Mouse (Mus musculus) adrenal gland, postnatal 25 days (tissue): ENCODE measurements around the gene Gm21149. TPM values are rescaled to one million over a fixed set of nuclear protein-coding genes. Genes with fewer than 3 reads are reported as not detected.
A peak's percentile ranks its signal among the peaks of the same experiment; 100 is the strongest.
"Not testable (repeated sequence)": the region's sequence is repeated elsewhere in the genome, so short reads cannot be mapped to it uniquely, and the experiment has no call there.

ENCODE experiments used
- DNase-seq: peaks from one replicate; pipeline ENCODE4 v3.0.0; 2021; ENCODE audit warnings: mixed read lengths
- long read RNA-seq: library from polyadenylated mRNA; stranded (forward); transcript quantifications from one replicate; pipeline ENCODE4 v2.0.0, GENCODE M21; 2021
- total RNA-seq: library from RNA; stranded (reverse); gene quantifications from 2 replicates; pipeline ENCODE4 v1.2.3, GENCODE M21; 2021

The Gm21149 gene
- not detected in 2 replicates for total RNA-seq
- long read RNA-seq: 0 reads

- not testable (repeated sequence) for DNase-seq
Measured at GRCm38 (mm10) chr5:15476423-15476822, at the start of gene Gm21149. TSS of gene Gm21149 (minus strand) at chr5:15476523.

- DNase-seq: peak; percentile 33
Measured at GRCm38 (mm10) chr5:15522470-15522869, 46.1 kb upstream of the Gm21149 start.

- not testable (repeated sequence) for DNase-seq
Measured at GRCm38 (mm10) chr5:15522028-15522427, 45.7 kb upstream of the Gm21149 start.

- DNase-seq: not testable (repeated sequence)
Measured at GRCm38 (mm10) chr5:15520418-15520817, 44.1 kb upstream of the Gm21149 start.

- not testable (repeated sequence) for DNase-seq
Measured at GRCm38 (mm10) chr5:15517150-15517549, 40.8 kb upstream of the Gm21149 start.

GRCm38 (mm10) chr5:15512236-15512635, 35.9 kb upstream of the Gm21149 start:
- DNase-seq: not testable (repeated sequence)

- DNase-seq: not testable (repeated sequence)
Measured at GRCm38 (mm10) chr5:15509911-15510310, 33.6 kb upstream of the Gm21149 start.

- peak; percentile 3 for DNase-seq
Measured at GRCm38 (mm10) chr5:15508460-15509451, 32.4 kb upstream of the Gm21149 start.

GRCm38 (mm10) chr5:15507757-15508459, 31.6 kb upstream of the Gm21149 start:
- not testable (repeated sequence) for DNase-seq

GRCm38 (mm10) chr5:15507309-15507619, 30.9 kb upstream of the Gm21149 start:
- no peak for DNase-seq

GRCm38 (mm10) chr5:15506575-15507308, 30.4 kb upstream of the Gm21149 start:
- peak; percentile 16 for DNase-seq

GRCm38 (mm10) chr5:15498774-15499400, 22.6 kb upstream of the Gm21149 start:
- DNase-seq: peak; percentile 45

GRCm38 (mm10) chr5:15498350-15498749, 22.0 kb upstream of the Gm21149 start:
- DNase-seq: not testable (repeated sequence)

- DNase-seq: not testable (repeated sequence)
Measured at GRCm38 (mm10) chr5:15490934-15491333, 14.6 kb upstream of the Gm21149 start.

GRCm38 (mm10) chr5:15488743-15489142, 12.4 kb upstream of the Gm21149 start:
- no peak for DNase-seq

- not testable (repeated sequence) for DNase-seq
Measured at GRCm38 (mm10) chr5:15484616-15485015, 8.3 kb upstream of the Gm21149 start.

- DNase-seq: not testable (repeated sequence)
Measured at GRCm38 (mm10) chr5:15483576-15483975, 7.3 kb upstream of the Gm21149 start.

- DNase-seq: not testable (repeated sequence)
Measured at GRCm38 (mm10) chr5:15482815-15483214, 6.5 kb upstream of the Gm21149 start.

- DNase-seq: not testable (repeated sequence)
Measured at GRCm38 (mm10) chr5:15470141-15470540, 6.2 kb downstream of the Gm21149 start.

- DNase-seq: not testable (repeated sequence)
Measured at GRCm38 (mm10) chr5:15467768-15468167, 8.6 kb downstream of the Gm21149 start.

GRCm38 (mm10) chr5:15466218-15466617, 10.1 kb downstream of the Gm21149 start:
- not testable (repeated sequence) for DNase-seq

GRCm38 (mm10) chr5:15463561-15463960, 12.8 kb downstream of the Gm21149 start:
- peak; percentile 44 for DNase-seq
